Mouse (Mus musculus) CH12F3 (cell line): ENCODE measurements at regions not wholly inside any gene's neighbourhood (a gene's known extent, or its start where the extent isn't known, plus 50 kb on each side); places are given as distances from the start of the nearest gene placed in this dataset.

ENCODE experiments used
- in situ Hi-C: fragments of 300-500 bp; cut with MboI; formaldehyde crosslinking; loops from 2 replicates; pipeline ENCODE4 v1.14.3; 2020; ENCODE audit warnings: low sequenced_read_pairs

- in situ Hi-C loops = no loop called here
Measured at GRCm38 (mm10) chr12:118562226-118562625, 261.0 kb upstream of the Sp4 start.

- in situ Hi-C loops = no loop called here
Measured at GRCm38 (mm10) chr12:118549071-118549470, 247.8 kb upstream of the Sp4 start.

GRCm38 (mm10) chr12:118540336-118540735, 239.1 kb upstream of the Sp4 start:
- in situ Hi-C loops = no loop called here

GRCm38 (mm10) chr12:118530514-118530913, 229.3 kb upstream of the Sp4 start:
- in situ Hi-C loops = no loop called here

- in situ Hi-C loops = no loop called here
Measured at GRCm38 (mm10) chr12:118529428-118530361, 228.5 kb upstream of the Sp4 start.

DNA sequence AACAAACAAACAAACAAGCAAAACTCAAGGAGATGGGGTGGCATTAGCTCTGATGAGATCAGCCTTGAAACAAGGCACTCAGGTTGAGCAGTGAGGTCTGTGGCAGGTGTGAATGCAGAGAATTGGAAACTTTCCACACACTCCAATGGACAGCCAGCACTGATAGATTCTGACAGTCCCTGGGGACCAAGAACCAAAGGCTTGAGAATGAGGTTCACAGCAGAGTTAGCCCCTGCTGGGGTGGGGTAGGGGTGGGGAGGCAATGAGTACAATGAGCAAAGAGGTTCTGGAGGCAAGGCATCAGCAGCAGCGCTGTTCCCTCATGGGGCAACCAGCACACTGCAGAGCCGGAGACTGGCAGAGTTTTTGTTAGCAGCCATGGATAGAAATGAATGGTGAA, 220.5 kb upstream of the Sp4 start:
- in situ Hi-C loops = no loop called here

GRCm38 (mm10) chr12:118521329-118521728, 220.1 kb upstream of the Sp4 start:
- in situ Hi-C loops = no loop called here

DNA sequence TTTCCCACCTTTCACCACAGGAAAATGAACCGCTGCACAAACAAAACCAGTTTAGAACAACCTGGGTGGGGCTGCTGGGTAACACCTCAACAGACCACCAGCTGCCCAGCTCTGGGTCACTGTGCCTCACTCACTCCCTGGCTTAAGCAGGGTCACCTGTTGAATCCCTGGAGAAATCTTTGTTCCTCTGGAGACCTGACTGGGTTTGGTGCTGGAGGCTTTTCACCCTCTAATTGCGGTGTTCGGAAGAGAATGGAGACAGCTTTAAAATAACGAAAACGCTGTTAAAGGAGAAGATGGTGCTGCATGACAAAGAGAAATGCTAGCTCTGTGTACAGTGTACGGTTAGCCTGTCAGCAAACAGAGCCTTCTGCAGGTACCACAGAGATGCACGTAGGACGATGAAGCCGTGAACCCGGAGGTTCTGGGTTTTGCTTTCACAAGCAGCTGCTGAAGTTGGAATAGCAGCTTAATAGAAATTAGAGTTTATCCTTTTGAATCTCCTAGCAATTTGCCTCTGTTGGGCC, 218.6 kb upstream of the Sp4 start:
- in situ Hi-C loops = no loop called here

- in situ Hi-C loops = no loop called here
Measured at GRCm38 (mm10) chr12:118510989-118511388, 209.7 kb upstream of the Sp4 start.

- in situ Hi-C loops = no loop called here
Measured at GRCm38 (mm10) chr12:118508972-118509917, 208.0 kb upstream of the Sp4 start.

GRCm38 (mm10) chr12:118500392-118500791, 199.2 kb upstream of the Sp4 start:
- in situ Hi-C loops = no loop called here

GRCm38 (mm10) chr12:118488038-118488437, 186.8 kb upstream of the Sp4 start:
- in situ Hi-C loops = no loop called here

GRCm38 (mm10) chr12:118486434-118486833, 185.2 kb upstream of the Sp4 start:
- in situ Hi-C loops = no loop called here

DNA sequence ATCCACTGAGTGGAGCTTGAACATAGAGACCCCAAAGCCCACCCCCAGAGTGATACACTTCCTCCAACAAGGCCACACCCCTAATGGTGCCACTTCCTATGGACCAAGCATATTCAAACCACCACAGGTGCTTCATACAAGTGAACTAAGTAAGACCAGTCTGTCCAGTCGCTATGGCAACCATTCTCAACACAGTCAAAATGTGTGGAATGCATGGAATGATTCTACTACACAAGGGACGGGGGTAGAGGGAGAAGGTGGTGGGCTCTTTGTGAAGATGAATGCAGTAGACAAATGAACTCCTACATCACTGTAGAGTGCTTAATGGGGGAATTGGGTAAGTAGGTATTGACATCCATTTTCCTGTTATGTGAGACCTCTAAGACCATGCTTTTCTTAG, 180.1 kb upstream of the Sp4 start:
- in situ Hi-C loops = no loop called here

GRCm38 (mm10) chr12:118474732-118475131, 173.5 kb upstream of the Sp4 start:
- in situ Hi-C loops = loop anchor here (25.0 kb wide), 1 partner anchor 487 kb away; no protein-coding TSS in a partner anchor

- in situ Hi-C loops = loop anchor here (25.0 kb wide), 1 partner anchor 480 kb away; no protein-coding TSS in a partner anchor
Measured at GRCm38 (mm10) chr12:118466837-118467236, 165.6 kb upstream of the Sp4 start.

DNA sequence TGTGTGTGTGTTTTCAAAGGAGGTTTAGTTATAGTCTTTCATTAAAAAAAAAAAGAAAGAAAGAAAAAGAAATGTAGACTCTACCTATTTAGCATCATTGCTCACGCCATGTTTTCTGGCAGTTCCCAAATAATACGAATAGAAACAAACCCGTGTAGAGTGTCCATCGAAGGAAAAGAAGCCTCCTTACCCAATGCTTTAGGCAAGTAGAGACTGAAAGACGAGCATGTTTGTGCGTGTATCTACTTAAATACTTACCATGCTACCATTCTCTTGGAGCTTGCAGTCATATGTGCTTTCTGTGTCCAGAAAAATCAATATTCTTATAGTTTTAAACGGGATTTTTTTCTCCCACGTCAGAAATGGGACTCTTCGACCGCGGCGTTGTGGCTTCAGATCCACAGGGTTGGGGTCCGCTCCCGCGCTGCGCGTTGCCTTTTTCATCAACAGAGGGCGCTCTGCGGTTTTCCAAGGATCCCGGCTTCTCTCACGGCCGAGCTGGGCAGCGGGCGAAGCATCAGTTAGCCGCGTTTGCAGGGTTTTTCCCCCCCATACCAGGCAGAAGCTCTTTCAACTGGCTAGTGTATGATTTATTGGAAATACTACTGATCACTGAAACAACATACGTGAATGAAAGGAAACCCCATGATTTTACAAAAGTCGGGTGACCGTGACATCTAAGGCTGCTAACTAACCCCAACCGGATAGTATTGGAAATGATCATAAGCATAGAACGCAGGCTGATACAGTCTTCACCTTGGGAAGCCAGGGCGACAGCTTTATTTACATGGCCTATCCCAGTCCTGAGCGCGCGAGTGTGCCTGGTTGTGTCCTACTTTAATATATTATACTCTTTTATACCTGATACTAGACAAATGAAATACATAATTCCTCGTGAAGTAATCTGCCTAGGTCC, 156.5 kb upstream of the Sp4 start:
- in situ Hi-C loops = loop anchor here (25.0 kb wide), 1 partner anchor 470 kb away; no protein-coding TSS in a partner anchor

- in situ Hi-C loops = loop anchor here (25.0 kb wide), 1 partner anchor 468 kb away; no protein-coding TSS in a partner anchor
Measured at GRCm38 (mm10) chr12:118455609-118456008, 154.4 kb upstream of the Sp4 start.

DNA sequence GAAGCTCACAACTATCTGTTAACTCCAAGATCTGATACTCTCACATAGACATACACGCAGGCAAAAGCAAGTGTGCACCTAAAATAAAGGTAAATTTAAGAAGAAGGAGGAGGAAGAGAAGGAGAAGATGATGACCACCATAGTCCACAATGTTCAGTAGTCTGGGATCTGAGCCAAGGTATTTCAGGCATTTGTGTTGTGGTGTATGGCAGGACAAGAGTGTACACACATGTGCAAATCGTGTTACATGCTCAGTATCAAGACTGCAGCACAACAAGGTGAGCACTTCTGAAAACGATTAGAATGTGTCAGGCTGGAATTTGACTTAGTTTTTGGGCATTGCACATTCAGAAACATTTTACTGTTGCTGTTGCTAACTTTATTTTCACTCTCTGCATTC, 138.4 kb upstream of the Sp4 start:
- in situ Hi-C loops = no loop called here

GRCm38 (mm10) chr12:118438882-118439281, 137.6 kb upstream of the Sp4 start:
- in situ Hi-C loops = no loop called here
